Mouse (Mus musculus): Measurements from ENCODE around the gene Mesp1. TPM values are rescaled to one million over a fixed set of nuclear protein-coding genes. Genes with fewer than 3 reads are reported as not detected.
A peak's percentile ranks its signal among the peaks of the same experiment; 100 is the strongest.

The Mesp1 gene
- polyA plus RNA-seq, 1 experiment from 2014 or later: 0.13 TPM

DNA sequence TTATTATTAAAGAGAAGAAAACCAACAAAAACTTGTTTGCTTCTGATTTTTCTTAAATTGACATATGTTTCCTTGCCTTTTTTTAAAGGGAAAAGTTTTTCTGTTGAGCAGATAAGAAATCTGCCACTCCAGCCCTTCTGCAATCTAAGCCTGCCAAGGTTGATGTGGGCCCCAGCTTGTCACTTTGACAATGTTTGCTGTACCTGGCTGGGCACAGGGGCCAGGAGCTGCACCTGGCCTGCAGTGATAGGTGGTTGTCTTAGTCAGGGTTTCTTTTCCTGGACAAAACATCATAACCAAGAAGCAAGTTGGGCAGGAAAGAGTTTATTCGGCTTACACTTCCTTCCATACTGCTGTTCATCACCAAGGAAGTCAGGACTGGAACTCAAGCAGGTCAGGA is 19.8 kb upstream of the Mesp1 start:
- no peak overlapping the region for H3K4me3 ChIP-seq (replicated peaks)
- H3K27me3 ChIP-seq (replicated peaks): peaks cover 17% of the 10 kb centered on the region
- no peak overlapping the region for H3K4me2 ChIP-seq
- H3K9ac ChIP-seq: no peak overlapping the region
- no peak for ATAC-seq (ENCODE audit: insufficient read depth, low FRiP score, low read depth)
- 0 out of 2 replicates have a peak, but pooled peaks cover 19% of the 10 kb centered on the region for H3K4me1 ChIP-seq
- H3K36me3 ChIP-seq: no peaks in the 10 kb centered on the region
- 71% methylated on average over 1 of the region's 1 CpGs for WGBS
- no peaks in the 10 kb centered on the region for H3K9me3 ChIP-seq
- 0 out of 2 replicates have a peak overlapping the region, but pooled peaks have one; percentile 11 for H3K27ac ChIP-seq

GRCm38 (mm10) chr7:79810611-79811506 is 17.3 kb upstream of the Mesp1 start, which contains the start of gene Mesp2:
Gene Mesp2, plus strand, starts transcription at chr7:79810727.
- 0 out of 2 replicates have a peak, but pooled peaks cover 16% of the 10 kb centered on the region for H3K4me1 ChIP-seq
- H3K36me3 ChIP-seq: no peaks in the 10 kb centered on the region
- H3K27me3 ChIP-seq (replicated peaks): peaks cover 17% of the 10 kb centered on the region
- no peak within 1 kb of the TSS for H3K27ac ChIP-seq
- 11% methylated on average over 71 of the region's 71 CpGs for WGBS
- peak; percentile 41; the same call in 1 of the 2 replicates for ATAC-seq (ENCODE audit: insufficient read depth, low FRiP score, low read depth)
- no peaks in the 10 kb centered on the region for H3K9me3 ChIP-seq
- H3K4me2 ChIP-seq: peak within 1 kb of the TSS; percentile 73
- H3K9ac ChIP-seq: peak within 1 kb of the TSS; percentile 32; the same call in 1 of the 2 replicates
- H3K4me3 ChIP-seq (replicated peaks): peak within 1 kb of the TSS; percentile 39

GRCm38 (mm10) chr7:79808561-79808960 is 15.0 kb upstream of the Mesp1 start:
- H3K27me3 ChIP-seq (replicated peaks): peaks cover 17% of the 10 kb centered on the region
- H3K4me1 ChIP-seq: peaks cover 16% of the 10 kb centered on the region; the same call in 1 of the 2 replicates
- ATAC-seq (ENCODE audit: insufficient read depth, low FRiP score, low read depth): no peak
- no peaks in the 10 kb centered on the region for H3K36me3 ChIP-seq
- H3K27ac ChIP-seq: no peak overlapping the region
- no peaks in the 10 kb centered on the region for H3K9me3 ChIP-seq
- H3K4me2 ChIP-seq: no peak overlapping the region
- H3K4me3 ChIP-seq (replicated peaks): no peak overlapping the region
- WGBS: 78% methylated on average over 7 of the region's 7 CpGs
- no peak overlapping the region for H3K9ac ChIP-seq

GRCm38 (mm10) chr7:79803887-79804286 is 10.3 kb upstream of the Mesp1 start:
- no peaks in the 10 kb centered on the region for H3K36me3 ChIP-seq
- H3K4me2 ChIP-seq: no peak overlapping the region
- H3K27me3 ChIP-seq (replicated peaks): no peaks in the 10 kb centered on the region
- no peaks in the 10 kb centered on the region for H3K9me3 ChIP-seq
- no peak overlapping the region for H3K27ac ChIP-seq
- 46% methylated on average over 2 of the region's 2 CpGs for WGBS
- H3K4me1 ChIP-seq: no peaks in the 10 kb centered on the region; the same call in 1 of the 2 replicates
- 0 out of 2 replicates have a peak, but pooled peaks have one; percentile 20 for ATAC-seq (ENCODE audit: insufficient read depth, low FRiP score, low read depth)
- H3K9ac ChIP-seq: no peak overlapping the region
- no peak overlapping the region for H3K4me3 ChIP-seq (replicated peaks)

DNA sequence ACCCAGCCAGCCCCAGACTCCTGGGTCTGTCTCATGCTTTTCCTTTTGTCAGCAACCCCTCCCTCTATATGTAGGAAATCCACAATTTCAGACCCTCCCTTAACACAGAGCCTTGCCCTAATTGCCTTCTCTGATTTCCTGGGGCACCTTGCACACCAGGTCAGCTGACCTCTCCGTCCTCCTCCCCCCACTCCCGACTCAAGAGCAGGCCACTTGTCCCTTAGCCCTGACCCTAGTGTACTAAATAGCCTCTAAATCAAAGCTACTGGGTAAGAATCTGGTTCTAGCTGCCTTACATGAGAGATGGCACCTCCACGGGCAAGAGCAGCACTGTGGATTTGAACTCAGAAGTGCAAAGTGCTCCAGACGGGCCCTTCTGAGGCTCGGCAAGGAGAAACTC is 8.4 kb upstream of the Mesp1 start:
- H3K9me3 ChIP-seq: no peaks in the 10 kb centered on the region
- H3K36me3 ChIP-seq: no peaks in the 10 kb centered on the region
- no peaks in the 10 kb centered on the region; the same call in 1 of the 2 replicates for H3K4me1 ChIP-seq
- no peaks in the 10 kb centered on the region for H3K27me3 ChIP-seq (replicated peaks)
- H3K27ac ChIP-seq: no peak overlapping the region
- H3K4me2 ChIP-seq: no peak overlapping the region
- no peak overlapping the region for H3K9ac ChIP-seq
- WGBS: 57% methylated on average over 5 of the region's 5 CpGs
- H3K4me3 ChIP-seq (replicated peaks): no peak overlapping the region
- no peak for ATAC-seq (ENCODE audit: insufficient read depth, low FRiP score, low read depth)

GRCm38 (mm10) chr7:79801391-79801790 is 7.8 kb upstream of the Mesp1 start:
- WGBS: 70% methylated on average over 11 of the region's 11 CpGs
- H3K4me1 ChIP-seq: no peaks in the 10 kb centered on the region; the same call in 1 of the 2 replicates
- H3K27me3 ChIP-seq (replicated peaks): no peaks in the 10 kb centered on the region
- no peak overlapping the region for H3K4me3 ChIP-seq (replicated peaks)
- no peak overlapping the region for H3K27ac ChIP-seq
- no peaks in the 10 kb centered on the region for H3K9me3 ChIP-seq
- no peak overlapping the region for H3K9ac ChIP-seq
- H3K4me2 ChIP-seq: no peak overlapping the region
- H3K36me3 ChIP-seq: no peaks in the 10 kb centered on the region
- no peak for ATAC-seq (ENCODE audit: insufficient read depth, low FRiP score, low read depth)

GRCm38 (mm10) chr7:79800336-79800735 is 6.7 kb upstream of the Mesp1 start:
- Histone ChIP-seq H3K27ac (no peak overlapping the region), H3K9ac (no peak overlapping the region), H3K27me3 (replicated peaks) (0 out of 2 replicates have a peak, but pooled peaks cover 5% of the 10 kb centered on the region), H3K4me2 (no peak overlapping the region), H3K4me3 (replicated peaks) (no peak overlapping the region), H3K4me1 (no peaks in the 10 kb centered on the region; the same call in 1 of the 2 replicates), H3K9me3 (no peaks in the 10 kb centered on the region), H3K36me3 (no peaks in the 10 kb centered on the region)
- ATAC-seq (ENCODE audit: insufficient read depth, low FRiP score, low read depth): no peak
- WGBS: 59% methylated on average over 4 of the region's 4 CpGs

DNA sequence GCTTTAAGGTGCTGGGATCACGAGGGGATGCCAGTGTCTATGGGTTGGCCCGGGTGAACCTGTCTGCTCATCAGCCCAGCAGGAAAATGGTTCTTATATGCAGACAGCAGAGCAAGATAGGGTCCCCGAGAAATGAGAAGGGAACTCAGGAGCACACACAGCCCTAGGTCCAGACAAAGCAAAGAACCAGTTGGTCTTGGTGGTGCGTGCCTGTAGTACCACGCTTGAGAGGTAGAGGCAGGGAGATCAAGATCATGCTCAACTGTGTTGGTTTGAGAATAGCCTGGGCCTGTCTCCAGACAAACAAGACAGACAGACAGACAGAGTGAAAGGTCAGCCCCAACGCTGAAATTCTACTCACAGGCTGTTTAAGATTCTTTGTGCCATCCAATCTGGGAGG is 5.9 kb upstream of the Mesp1 start:
- Histone ChIP-seq H3K27ac (no peak overlapping the region), H3K4me2 (no peak overlapping the region), H3K4me3 (replicated peaks) (no peak overlapping the region), H3K4me1 (no peaks in the 10 kb centered on the region; the same call in 1 of the 2 replicates), H3K36me3 (no peaks in the 10 kb centered on the region), H3K27me3 (replicated peaks) (peaks cover 7% of the 10 kb centered on the region; the same call in 1 of the 2 replicates), H3K9ac (no peak overlapping the region), H3K9me3 (no peaks in the 10 kb centered on the region)
- 69% methylated on average over 6 of the region's 6 CpGs for WGBS
- no peak for ATAC-seq (ENCODE audit: insufficient read depth, low FRiP score, low read depth)

GRCm38 (mm10) chr7:79799048-79799447 is 5.5 kb upstream of the Mesp1 start:
- 2% methylated on average over 8 of the region's 8 CpGs for WGBS
- no peak overlapping the region for H3K27ac ChIP-seq
- ATAC-seq (ENCODE audit: insufficient read depth, low FRiP score, low read depth): no peak
- H3K4me2 ChIP-seq: no peak overlapping the region
- no peaks in the 10 kb centered on the region for H3K36me3 ChIP-seq
- peaks cover 12% of the 10 kb centered on the region; the same call in 1 of the 2 replicates for H3K27me3 ChIP-seq (replicated peaks)
- no peaks in the 10 kb centered on the region for H3K9me3 ChIP-seq
- no peaks in the 10 kb centered on the region; the same call in 1 of the 2 replicates for H3K4me1 ChIP-seq
- H3K9ac ChIP-seq: no peak overlapping the region
- no peak overlapping the region for H3K4me3 ChIP-seq (replicated peaks)

DNA sequence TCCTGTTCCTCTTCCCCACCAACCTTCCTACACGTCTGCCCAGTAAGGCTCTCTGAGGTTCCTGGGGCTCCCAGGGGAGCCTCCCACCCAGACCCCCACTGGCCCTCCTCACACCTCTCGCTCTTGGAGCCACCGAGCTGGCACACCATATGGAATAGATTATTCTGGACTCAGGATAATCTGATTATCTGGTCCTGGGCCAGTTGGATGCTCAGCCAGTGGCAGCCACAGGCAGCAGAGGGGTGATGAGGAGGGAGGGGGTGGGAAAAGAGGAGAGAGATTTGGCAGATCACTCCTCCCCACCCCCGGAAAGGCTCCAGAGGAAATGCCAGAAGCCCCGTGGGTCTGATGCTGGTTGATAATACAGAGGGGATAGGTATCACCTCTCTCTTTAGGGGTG is 5.0 kb upstream of the Mesp1 start:
- no peak overlapping the region for H3K4me3 ChIP-seq (replicated peaks)
- H3K27me3 ChIP-seq (replicated peaks): peaks cover 16% of the 10 kb centered on the region
- H3K4me2 ChIP-seq: no peak overlapping the region
- H3K4me1 ChIP-seq: no peaks in the 10 kb centered on the region
- WGBS: 20% methylated on average over 5 of the region's 5 CpGs
- H3K9ac ChIP-seq: no peak overlapping the region
- H3K27ac ChIP-seq: no peak overlapping the region
- H3K36me3 ChIP-seq: no peaks in the 10 kb centered on the region
- no peaks in the 10 kb centered on the region for H3K9me3 ChIP-seq
- no peak for ATAC-seq (ENCODE audit: insufficient read depth, low FRiP score, low read depth)

DNA sequence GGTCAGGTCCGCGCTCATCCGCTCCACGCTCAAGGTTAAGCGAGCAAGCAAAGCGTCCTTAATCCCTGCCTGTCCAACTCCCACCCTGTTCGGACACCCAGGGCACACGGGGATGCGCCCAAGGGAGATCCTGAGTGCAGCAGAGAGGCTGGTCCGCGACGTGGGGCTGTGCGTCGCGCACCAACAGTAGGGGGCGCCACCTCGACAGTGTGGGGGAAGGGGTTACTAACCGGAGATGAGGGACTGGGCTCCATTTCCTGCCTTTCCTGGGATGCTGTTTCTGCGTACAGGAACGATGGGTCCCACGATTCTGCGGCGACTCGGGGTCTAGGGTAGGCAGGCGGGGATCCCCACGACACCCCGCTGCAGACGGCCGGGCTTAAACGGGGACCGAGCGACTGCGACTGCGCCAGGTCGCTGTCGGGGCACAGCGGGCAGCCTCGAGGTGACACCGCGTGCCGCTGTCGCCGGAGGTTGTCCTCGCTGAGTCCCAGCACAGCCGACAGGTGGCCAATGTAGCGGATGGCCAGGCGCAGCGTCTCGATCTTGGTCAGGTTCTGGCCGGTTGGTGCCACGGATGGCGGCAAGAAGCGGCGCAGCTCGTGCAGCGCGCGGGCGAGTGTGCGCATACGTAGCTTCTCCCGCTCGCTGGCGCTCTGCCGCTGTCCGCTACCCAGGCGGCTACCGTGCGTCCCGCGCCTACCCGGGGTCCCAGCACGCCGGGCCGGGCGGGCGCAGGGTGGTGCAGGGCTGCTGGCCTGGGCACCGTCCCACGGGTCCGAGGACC is 760 bp downstream of the Mesp1 start:
- under 1% methylated on average over 80 of the region's 80 CpGs for WGBS
- H3K27me3 ChIP-seq (replicated peaks): peaks cover 50% of the 10 kb centered on the region

More for the DNA sequence above, 760 bp downstream of the Mesp1 start:
- peak overlapping the region; percentile 90 for H3K4me2 ChIP-seq
- peaks cover 13% of the 10 kb centered on the region for H3K4me1 ChIP-seq
- H3K9ac ChIP-seq: no peak overlapping the region
- H3K4me3 ChIP-seq (replicated peaks): peak overlapping the region; percentile 46
- no peak; the same call in none of the 2 replicates for ATAC-seq (ENCODE audit: insufficient read depth, low FRiP score, low read depth)
- H3K27ac ChIP-seq: no peak overlapping the region
- no peaks in the 10 kb centered on the region for H3K9me3 ChIP-seq
- H3K36me3 ChIP-seq: no peaks in the 10 kb centered on the region

Data from stomach, embryonic 15.5 days (tissue).